Mouse (Mus musculus) E14TG2a.4 (cell line): ENCODE results near the gene Slc35e3.

Source experiments
- CTCF ChIP-seq: conservative IDR thresholded peaks from 2 replicates; pipeline ENCODE4 v1.5.1; 2014; ENCODE audit warnings: low read length
- POU5F1 ChIP-seq: IDR thresholded peaks from 2 replicates; pipeline ENCODE4 v1.6.1; 2014; ENCODE audit warnings: low read length, borderline replicate concordance

DNA sequence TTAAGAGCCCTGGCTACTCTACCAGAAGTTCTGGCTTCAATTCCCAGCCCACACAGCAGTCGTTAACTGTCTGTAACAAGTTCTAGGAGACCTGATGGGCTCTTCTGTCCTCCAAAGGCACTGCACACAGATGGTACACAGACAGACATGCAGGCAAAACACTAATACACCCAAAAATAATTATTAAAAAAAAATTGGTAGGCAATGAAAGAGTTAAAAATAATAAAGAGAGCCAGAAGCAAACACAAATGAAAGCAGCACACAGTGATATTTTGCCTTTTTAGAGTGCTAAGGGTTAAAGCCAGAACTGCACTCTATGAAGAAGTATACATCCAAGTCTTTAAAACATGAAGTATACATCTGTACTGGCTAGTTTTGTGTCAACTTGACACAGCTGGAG lies 45.7 kb downstream of the Slc35e3 start:
- no peak for TF ChIP-seq CTCF
- no peak for TF ChIP-seq POU5F1
